Mouse (Mus musculus) liver, embryonic 15.5 days (tissue): ENCODE results near the gene 1110065P20Rik. TPM values are rescaled to one million over a fixed set of nuclear protein-coding genes. Genes with fewer than 3 reads are reported as not detected.

ENCODE experiments used
- ATAC-seq: fragments of 200-750 bp; cut with Nextera tagmentation; 2 replicates; pipeline ENCODE4 v1.8.0; 2017; ENCODE audit warnings: moderate number of reproducible peaks, mild to moderate bottlenecking, moderate library complexity; ENCODE audit not compliant: insufficient read depth
- H3K27ac ChIP-seq: fragments of 300-500 bp; sonication (generic); replicated peaks from 2 replicates; pipeline ENCODE4 v1.5.1; 2015; ENCODE audit warnings: mild to moderate bottlenecking, inconsistent platforms
- H3K27me3 ChIP-seq: fragments of 300-500 bp; sonication (generic); 2 replicates; pipeline ENCODE4 v1.6.1; 2015; ENCODE audit warnings: mild to moderate bottlenecking, inconsistent platforms
- H3K36me3 ChIP-seq: fragments of 300-500 bp; sonication (generic); replicated peaks from 2 replicates; pipeline ENCODE4 v1.6.1; 2015; ENCODE audit warnings: moderate library complexity, mild to moderate bottlenecking, inconsistent platforms
- H3K4me1 ChIP-seq: fragments of 300-500 bp; sonication (generic); replicated peaks from 2 replicates; pipeline ENCODE4 v1.6.1; 2015; ENCODE audit warnings: inconsistent platforms
- H3K4me2 ChIP-seq: fragments of 300-500 bp; sonication (generic); 2 replicates; pipeline ENCODE4 v1.6.1; 2015; ENCODE audit warnings: moderate library complexity, mild to moderate bottlenecking, inconsistent platforms
- H3K4me3 ChIP-seq: fragments of 300-500 bp; sonication (generic); replicated peaks from 2 replicates; pipeline ENCODE4 v1.5.1; 2015; ENCODE audit warnings: mild to moderate bottlenecking, inconsistent platforms
- H3K9ac ChIP-seq: fragments of 300-500 bp; sonication (generic); 2 replicates; pipeline ENCODE4 v1.6.1; 2015; ENCODE audit warnings: moderate library complexity, mild to moderate bottlenecking, inconsistent platforms
- H3K9me3 ChIP-seq: fragments of 300-500 bp; sonication (generic); replicated peaks from 2 replicates; pipeline ENCODE4 v1.6.1; 2016; ENCODE audit warnings: inconsistent platforms
- WGBS: fragments of 180-500 bp; shearing (Covaris S2); methylation state at CpG from one replicate; pipeline ENCODE4 v1.1.7; 2015; ENCODE audit warnings: mixed read lengths; ENCODE audit not compliant: insufficient replicate concordance; 5-methylcytosine and 5-hydroxymethylcytosine counted together
- polyA plus RNA-seq: library from polyadenylated mRNA; unstranded; fragments of >200 nt; fragmentation: Nextera tagmentation; extraction: Ambion mirVana; gene quantifications from 2 replicates; pipeline ENCODE4 v1.2.1, GENCODE M21; 2015

1110065P20Rik gene
- polyA plus RNA-seq, 1 experiment from 2014 or later, result 12.6 TPM

DNA sequence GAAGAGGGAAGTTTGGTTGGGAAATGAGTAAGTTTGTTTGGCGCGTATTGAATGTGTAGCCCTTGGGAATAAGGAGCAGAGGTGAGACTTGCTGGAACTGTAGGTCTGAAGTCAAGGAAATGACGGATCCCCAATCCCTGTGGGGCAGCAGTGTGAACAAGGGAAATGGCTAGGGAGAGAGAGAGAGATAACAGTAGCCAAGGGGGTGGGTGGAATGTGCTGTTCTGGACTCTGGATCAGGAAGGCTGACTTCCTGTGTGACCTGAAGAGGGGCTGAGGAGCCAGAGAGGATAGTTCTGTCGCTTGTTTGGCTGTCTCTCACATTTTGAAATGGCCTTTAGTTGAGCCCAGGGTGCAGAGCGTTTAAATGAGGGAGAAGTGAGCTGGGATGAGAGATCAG, 42.5 kb downstream of the 1110065P20Rik start:
- Histone ChIP-seq H3K9ac (no peak overlapping the region), H3K36me3 (peaks cover 75% of the 10 kb centered on the region), H3K27me3 (no peaks in the 10 kb centered on the region), H3K9me3 (no peaks in the 10 kb centered on the region), H3K4me3 (no peak overlapping the region), H3K27ac (peak overlapping the region; percentile 10; the same call in 1 of the 2 replicates), H3K4me2 (no peak overlapping the region), H3K4me1 (peaks cover 70% of the 10 kb centered on the region)
- ATAC-seq, result peak; percentile 38; the same call in 1 of the 2 replicates
- WGBS, result 59% methylated on average over 5 of the region's 5 CpGs

DNA sequence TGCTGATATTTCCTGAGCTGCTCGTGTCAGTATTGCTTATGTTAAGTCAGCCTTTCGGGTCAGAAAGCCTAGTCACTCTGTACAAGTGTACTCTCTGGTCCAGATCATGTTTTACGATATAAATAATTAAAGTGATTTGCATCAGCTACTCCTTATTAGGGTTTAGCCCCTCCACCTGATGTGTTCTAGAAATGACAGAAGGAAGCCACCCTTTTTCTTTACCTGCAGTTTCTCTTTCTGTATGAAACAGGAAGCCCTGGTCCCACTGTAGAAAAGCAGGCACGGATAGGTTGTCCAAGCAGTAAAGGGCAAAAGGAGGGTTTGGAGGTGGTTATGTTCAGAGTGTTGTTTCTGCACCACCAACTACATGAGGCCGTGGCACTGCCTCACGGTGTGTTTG, 47.6 kb downstream of the 1110065P20Rik start:
- H3K27me3 ChIP-seq, result no peaks in the 10 kb centered on the region
- no peaks in the 10 kb centered on the region for H3K9me3 ChIP-seq
- H3K27ac ChIP-seq, result peak overlapping the region; percentile 98
- H3K9ac ChIP-seq, result peak overlapping the region; percentile 94
- H3K36me3 ChIP-seq, result peaks cover 68% of the 10 kb centered on the region
- H3K4me3 ChIP-seq, result peak overlapping the region; percentile 87
- H3K4me1 ChIP-seq, result peaks cover 61% of the 10 kb centered on the region
- ATAC-seq, result no peak
- WGBS, result 39% methylated on average over 6 of the region's 6 CpGs
- peak overlapping the region; percentile 96 for H3K4me2 ChIP-seq

DNA sequence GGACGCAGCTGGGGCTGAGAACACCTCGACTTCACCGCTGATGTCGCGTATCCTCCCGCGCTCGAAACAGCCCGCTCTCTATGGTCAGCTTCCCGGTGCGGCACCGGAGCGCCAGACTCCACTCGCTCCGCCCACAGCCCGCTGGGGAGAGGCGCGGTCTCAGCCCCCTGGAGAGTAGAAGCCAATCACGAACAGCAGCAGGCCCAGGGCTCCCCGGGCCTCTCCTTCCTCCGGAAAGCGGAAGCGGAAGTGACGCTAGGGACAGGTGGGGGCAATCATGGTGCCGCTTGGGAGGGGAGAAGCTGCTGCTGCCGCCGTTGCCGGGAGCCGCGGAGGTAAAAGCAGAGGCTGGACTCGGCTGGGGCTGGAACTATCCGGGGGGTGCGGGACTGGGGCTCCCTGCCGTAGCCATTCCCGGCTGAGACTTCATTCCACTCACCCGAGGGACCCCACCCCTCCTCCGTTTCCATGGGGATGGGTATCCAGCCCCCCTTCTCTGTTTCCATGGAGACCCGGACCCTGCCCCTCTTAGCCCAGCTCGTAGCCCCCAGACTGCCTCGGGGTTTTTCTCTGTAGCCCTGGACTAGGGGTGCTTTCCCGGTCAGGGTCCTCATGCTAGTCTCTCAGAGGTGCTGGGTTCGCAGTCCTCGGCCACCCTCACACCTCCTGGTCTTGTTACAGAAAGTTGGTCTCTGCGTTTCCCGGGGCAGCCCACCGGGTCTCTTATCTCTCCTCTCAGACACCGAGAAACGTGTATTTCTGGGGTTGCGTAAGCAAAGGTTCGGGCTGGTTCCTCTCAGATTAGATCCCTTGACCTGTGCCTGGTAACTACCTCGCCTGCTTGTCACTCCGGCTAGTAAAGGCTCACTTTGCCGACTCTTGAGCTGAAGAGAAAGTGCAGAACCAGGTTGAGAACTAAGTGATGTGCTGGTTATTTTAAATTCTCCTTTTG, 48.4 kb downstream of the 1110065P20Rik start:
- Histone ChIP-seq H3K4me3 (peak overlapping the region; percentile 87), H3K9ac (peak overlapping the region; percentile 94), H3K36me3 (peaks cover 69% of the 10 kb centered on the region), H3K27ac (peak overlapping the region; percentile 98), H3K4me1 (peaks cover 54% of the 10 kb centered on the region), H3K27me3 (no peaks in the 10 kb centered on the region), H3K4me2 (peak overlapping the region; percentile 96), H3K9me3 (no peaks in the 10 kb centered on the region)
- under 1% methylated on average over 52 of the region's 53 CpGs for WGBS
- ATAC-seq, result peak; percentile 99

DNA sequence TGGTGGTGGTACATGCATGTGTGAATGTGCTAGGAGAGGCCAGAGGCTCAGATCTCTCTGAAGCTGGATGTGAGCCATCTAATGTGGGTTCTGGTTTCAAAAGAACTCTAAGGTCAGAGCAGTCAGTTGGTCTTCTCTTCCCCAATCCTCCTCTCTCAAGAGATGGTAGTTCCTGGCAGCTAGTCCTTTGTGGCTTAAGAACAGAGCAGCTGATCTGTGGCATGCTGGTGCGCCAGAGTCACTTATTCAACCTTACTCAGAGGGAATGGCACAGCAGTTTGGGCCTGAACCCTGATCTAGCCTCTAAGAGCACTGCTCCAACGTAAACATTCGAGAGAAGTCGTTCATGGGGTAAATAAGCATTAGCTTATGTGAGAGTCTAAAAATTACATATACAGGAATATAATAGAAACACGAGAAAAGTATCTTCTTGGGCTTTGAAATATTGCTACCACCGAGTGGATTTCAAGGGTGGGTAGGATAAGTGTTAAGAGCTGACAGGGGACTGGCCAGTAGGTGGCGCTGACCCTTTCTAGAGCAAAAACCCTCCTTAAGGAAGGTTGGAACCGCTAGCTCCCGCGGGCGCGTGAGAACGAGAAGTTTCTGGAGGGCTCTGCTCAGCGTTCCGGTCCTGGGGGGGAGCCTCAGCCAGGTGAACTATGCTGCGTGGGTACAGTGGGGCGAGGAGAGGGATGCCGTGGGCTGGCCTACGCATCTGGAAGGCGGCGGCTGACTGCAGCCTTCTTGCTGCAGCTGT, 49.3 kb downstream of the 1110065P20Rik start, which contains the start of gene Mtf1:
Mtf1 (plus strand) TSS at position 553 of the 757 bp plus-strand sequence.
- Histone ChIP-seq H3K9ac (peak within 1 kb of the TSS; percentile 94), H3K4me3 (peak within 1 kb of the TSS; percentile 87), H3K36me3 (peaks cover 70% of the 10 kb centered on the region), H3K9me3 (no peaks in the 10 kb centered on the region), H3K27me3 (no peaks in the 10 kb centered on the region), H3K4me1 (peaks cover 46% of the 10 kb centered on the region), H3K4me2 (peak within 1 kb of the TSS; percentile 96), H3K27ac (peak within 1 kb of the TSS; percentile 98)
- 4% methylated on average over 21 of the region's 21 CpGs for WGBS
- peak; percentile 76 for ATAC-seq

Other genes with a start within 250 kb of the 1110065P20Rik start
- gene 3100002H09Rik, start 240.4 kb downstream of the 1110065P20Rik start, polyA plus RNA-seq, result not detected in 2 replicates
- not detected in 2 replicates for gene Pou3f1, start 194.4 kb downstream of the 1110065P20Rik start, polyA plus RNA-seq
- 18.9 and 23.4 TPM in 2 replicates for gene Utp11, start 157.6 kb downstream of the 1110065P20Rik start, polyA plus RNA-seq
- gene Fhl3, start 150.5 kb downstream of the 1110065P20Rik start, polyA plus RNA-seq, result 1.9 and 2.1 TPM in 2 replicates
- 53.9 and 58.2 TPM in 2 replicates for gene Sf3a3, start 136.4 kb downstream of the 1110065P20Rik start, polyA plus RNA-seq
- gene Inpp5b, start 109.3 kb downstream of the 1110065P20Rik start, polyA plus RNA-seq, result 38.1 and 38.3 TPM in 2 replicates
- gene Mtf1, start 49.1 kb downstream of the 1110065P20Rik start, polyA plus RNA-seq, result 11.8 and 12.4 TPM in 2 replicates
- gene Yrdc, start 517 bp downstream of the 1110065P20Rik start, polyA plus RNA-seq, result 16.4 and 21.8 TPM in 2 replicates
- gene Maneal, start 11.0 kb upstream of the 1110065P20Rik start, polyA plus RNA-seq, result 0.03 TPM in 1 of 2 replicates, not detected in the other
- not detected in 2 replicates for gene Epha10, start 29.7 kb upstream of the 1110065P20Rik start, polyA plus RNA-seq
- 5.2 TPM in 2 replicates for gene 9930104L06Rik, start 85.9 kb upstream of the 1110065P20Rik start, polyA plus RNA-seq
- 116 and 118 TPM in 2 replicates for gene Cdca8, start 88.1 kb upstream of the 1110065P20Rik start, polyA plus RNA-seq
- 0.44 and 0.67 TPM in 2 replicates for gene Rspo1, start 135.2 kb upstream of the 1110065P20Rik start, polyA plus RNA-seq
- gene Gnl2, start 165.4 kb upstream of the 1110065P20Rik start, polyA plus RNA-seq, result 31.8 and 33.6 TPM in 2 replicates
- not detected in 2 replicates for gene Dnali1, start 214.5 kb upstream of the 1110065P20Rik start, polyA plus RNA-seq
- 14.2 and 15.1 TPM in 2 replicates for gene Snip1, start 215.5 kb upstream of the 1110065P20Rik start, polyA plus RNA-seq
- 16.3 and 18.3 TPM in 2 replicates for gene Meaf6, start 233.9 kb upstream of the 1110065P20Rik start, polyA plus RNA-seq